Mouse (Mus musculus): ENCODE data around the gene Cdc34.

GRCm38 (mm10) chr10:79732500-79732899 lies 50.5 kb downstream of the Cdc34 start:
- TF ChIP-seq GATA1 (IDR thresholded peaks at IDR 0.05; ENCODE audit: borderline replicate concordance, low read length) (no peak), FLI1 (IDR thresholded peaks at IDR 0.05; ENCODE audit: low read length) (no peak)
